Mouse (Mus musculus): ENCODE results near the gene Cd248. TPM values are rescaled to one million over a fixed set of nuclear protein-coding genes. Genes with fewer than 3 reads are reported as not detected.
A peak's percentile ranks its signal among the peaks of the same experiment; 100 is the strongest.
"Not testable (repeated sequence)": the region's sequence is repeated elsewhere in the genome, so short reads cannot be mapped to it uniquely, and the experiment has no call there.

Gene Cd248
- total RNA-seq, 4 experiments from 2014 or later = 5.3 to 6.6 (median 6.1) TPM

- DNase-seq (ENCODE audit: low spot score in 2 of 2) = no peak
These were observed 5.6 kb downstream of the Cd248 start for GRCm38 (mm10) chr19:5073518-5073917.

DNA sequence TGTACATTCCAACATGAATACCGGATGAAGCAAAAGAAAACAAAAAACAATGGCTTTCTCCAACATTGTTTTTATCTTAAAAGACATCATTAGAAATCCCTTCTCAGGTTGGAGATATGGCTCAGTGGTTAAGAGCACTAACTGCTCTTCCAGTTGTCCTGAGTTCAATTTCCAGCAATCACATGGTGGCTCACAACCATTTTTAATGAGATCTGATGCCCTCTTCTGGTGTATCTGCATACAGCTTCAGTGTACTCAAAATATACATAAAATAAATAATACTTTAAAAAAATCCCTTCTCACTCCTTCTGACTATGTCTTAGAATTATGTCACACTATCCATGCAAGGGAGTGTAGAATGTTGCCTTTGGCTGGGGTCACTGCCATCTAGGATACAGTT is 11.4 kb downstream of the Cd248 start:
- no peak for DNase-seq (ENCODE audit: low spot score in 2 of 2)

DNA sequence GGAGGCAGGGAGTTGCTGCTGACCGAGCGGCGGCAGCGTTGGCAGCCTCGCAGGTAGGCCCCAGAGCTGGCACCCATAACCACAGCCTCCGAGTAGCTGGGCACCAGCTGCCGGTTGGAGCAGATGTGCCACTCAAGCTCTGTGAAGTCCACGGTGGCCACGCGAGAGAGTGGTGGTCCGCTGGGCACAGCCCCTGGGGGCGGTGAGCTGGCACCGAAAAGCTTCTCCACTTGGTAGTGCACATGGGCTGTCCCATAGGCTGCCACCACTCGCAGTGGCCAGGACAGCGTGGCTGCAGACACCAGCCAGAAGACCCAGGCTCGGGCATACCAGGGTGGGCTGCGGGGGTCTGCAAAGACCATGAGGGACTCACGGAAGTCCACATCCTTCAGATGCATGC is 14.1 kb downstream of the Cd248 start:
- DNase-seq (ENCODE audit: low spot score in 2 of 2) = no peak

DNA sequence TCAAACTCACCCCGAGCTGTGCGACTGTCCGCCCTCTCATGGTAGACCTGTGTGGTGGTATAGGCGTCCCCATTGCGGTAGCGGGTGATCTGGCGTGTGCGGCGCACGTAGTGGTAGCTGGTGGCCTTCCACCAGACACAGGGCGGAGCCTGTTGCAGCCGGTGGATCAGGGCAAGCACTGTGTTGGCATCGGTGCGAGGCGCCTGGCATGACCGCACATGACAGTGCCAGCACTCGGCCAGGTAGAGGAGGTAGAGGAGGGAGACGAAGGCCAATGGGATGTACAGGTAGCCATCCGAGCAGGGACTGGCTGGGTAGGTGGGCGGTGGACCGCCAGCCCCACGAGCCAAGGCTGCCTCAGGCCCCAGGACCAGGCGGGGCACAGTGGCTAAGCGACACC is 14.7 kb downstream of the Cd248 start:
- no peak for DNase-seq (ENCODE audit: low spot score in 2 of 2)

DNA sequence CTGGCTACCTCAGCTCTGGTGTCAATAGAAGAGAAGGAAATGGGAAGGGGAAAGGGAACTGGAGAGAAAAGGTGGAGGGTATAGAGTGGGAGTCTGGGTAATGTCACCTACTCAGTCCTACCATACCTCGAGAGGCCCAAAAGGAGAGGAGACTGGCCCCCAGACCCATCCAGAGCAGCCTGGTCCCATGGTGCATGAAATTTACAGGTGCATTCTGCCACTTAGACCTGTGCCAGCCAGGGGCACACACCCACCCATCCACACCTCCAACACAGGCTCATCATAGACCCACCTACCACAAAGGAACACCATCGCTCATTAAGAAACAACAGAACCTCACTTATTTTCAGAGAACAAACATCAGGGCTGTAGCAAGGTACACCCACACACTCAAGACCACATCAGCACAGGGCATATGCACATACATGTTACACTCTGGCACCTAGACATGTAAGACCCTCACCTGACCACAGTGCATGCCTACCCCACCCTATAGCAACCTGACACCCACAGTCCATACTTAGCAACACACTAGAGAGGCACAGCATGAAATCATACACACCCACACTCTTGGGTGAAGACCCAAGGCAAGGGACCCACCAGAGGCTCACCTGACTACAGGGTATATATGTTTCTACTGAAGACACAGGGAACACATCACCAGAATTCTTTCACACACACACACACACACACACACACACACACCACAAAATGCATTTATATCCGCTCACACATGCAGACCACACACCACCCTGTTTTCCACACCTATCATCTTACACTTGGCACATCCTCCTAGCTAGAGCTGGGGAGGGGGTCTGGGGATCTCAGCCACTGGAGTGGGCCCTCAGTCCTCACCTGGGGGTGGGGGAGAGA is 16.3 kb downstream of the Cd248 start:
- DNase-seq (ENCODE audit: low spot score in 2 of 2) = no peak

GRCm38 (mm10) chr19:5084834-5085144 is 16.9 kb downstream of the Cd248 start:
- DNase-seq (ENCODE audit: low spot score in 2 of 2) = peak in 1 of 2 experiments; percentile 30

- DNase-seq (ENCODE audit: low spot score in 2 of 2) = peak in 1 of 2 experiments; percentile 25
These were observed 17.4 kb downstream of the Cd248 start, which contains the start of gene Tmem151a for GRCm38 (mm10) chr19:5085145-5085863. Tmem151a (minus strand) TSS chr19:5085531.

GRCm38 (mm10) chr19:5086533-5086932 is 18.7 kb downstream of the Cd248 start:
- not testable (repeated sequence) for DNase-seq (ENCODE audit: low spot score in 2 of 2)

DNA sequence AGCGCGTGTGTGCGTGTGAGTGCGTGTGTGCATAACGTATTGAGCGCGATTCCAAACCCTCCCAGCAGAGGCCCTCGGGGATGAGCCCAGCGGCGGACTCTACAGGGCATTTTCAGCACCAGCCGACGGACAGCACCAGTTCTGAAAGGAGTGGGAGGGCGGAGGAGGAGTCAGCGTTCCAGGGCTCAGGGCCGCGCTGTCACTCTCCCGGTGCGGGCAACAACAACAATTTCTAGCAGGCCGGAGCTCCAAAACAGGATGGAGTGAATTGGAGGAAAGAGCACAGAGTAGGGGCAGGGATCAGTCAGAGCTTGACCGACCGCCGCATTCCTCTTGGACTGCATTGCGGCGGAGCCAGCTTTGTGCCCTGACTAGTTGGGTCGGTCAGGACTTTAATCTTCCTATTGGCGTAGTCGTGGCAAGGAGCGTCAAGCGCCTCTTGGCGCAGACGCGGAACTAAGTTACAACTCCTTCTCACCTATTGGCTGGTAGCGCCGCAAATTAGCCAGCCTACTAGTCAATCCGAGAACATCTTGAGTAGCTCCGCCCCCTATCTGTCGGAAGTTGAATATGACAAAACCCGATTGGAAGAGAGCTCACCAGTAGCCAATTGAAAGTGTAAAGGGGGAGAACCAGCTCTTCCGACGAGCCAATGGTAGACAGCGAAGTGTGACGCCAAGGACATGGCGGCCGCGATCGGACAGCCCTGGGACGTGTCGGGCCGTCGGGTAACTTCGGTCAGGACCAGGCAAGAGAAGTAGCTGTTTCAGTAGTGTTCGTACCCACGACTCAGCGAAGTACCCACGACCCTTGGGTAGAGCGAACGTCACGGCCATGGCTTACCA is 20.2 kb downstream of the Cd248 start, which contains the start of gene Yif1a:
Gene Yif1a, plus strand, starts transcription at position 655 of the 845 bp plus-strand sequence.
- DNase-seq (ENCODE audit: low spot score in 2 of 2) = peak; percentile 80 to 99

DNA sequence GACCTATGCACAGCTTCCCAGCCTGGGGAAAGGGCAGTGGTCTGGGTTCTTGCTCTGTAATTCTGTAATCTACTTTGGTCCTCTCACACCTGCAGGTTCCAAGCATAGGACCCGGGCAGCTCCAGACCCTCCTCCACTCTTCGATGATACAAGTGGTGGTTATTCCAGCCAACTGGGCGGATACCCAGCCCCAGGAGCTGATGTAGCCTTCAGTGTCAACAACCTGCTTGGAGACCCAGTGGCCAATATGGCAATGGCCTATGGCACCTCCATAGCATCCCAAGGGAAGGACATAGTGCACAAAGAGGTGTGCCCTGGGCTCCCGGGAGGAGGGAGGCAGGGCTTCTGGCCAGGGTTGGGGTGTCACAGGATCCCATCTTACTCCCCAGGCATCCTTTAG is 21.4 kb downstream of the Cd248 start:
- DNase-seq (ENCODE audit: low spot score in 2 of 2) = no peak

GRCm38 (mm10) chr19:5092083-5092482 is 24.2 kb downstream of the Cd248 start:
- no peak for DNase-seq (ENCODE audit: low spot score in 2 of 2)

- no peak for DNase-seq (ENCODE audit: low spot score in 2 of 2)
These were observed 25.8 kb downstream of the Cd248 start for GRCm38 (mm10) chr19:5093481-5094242.

GRCm38 (mm10) chr19:5094243-5094632 is 26.4 kb downstream of the Cd248 start:
- DNase-seq (ENCODE audit: low spot score in 2 of 2) = peak; percentile 97

- no peak for DNase-seq (ENCODE audit: low spot score in 2 of 2)
These were observed 27.0 kb downstream of the Cd248 start for GRCm38 (mm10) chr19:5094746-5095417.

GRCm38 (mm10) chr19:5095887-5096474 is 28.1 kb downstream of the Cd248 start:
- DNase-seq (ENCODE audit: low spot score in 2 of 2) = no peak

DNA sequence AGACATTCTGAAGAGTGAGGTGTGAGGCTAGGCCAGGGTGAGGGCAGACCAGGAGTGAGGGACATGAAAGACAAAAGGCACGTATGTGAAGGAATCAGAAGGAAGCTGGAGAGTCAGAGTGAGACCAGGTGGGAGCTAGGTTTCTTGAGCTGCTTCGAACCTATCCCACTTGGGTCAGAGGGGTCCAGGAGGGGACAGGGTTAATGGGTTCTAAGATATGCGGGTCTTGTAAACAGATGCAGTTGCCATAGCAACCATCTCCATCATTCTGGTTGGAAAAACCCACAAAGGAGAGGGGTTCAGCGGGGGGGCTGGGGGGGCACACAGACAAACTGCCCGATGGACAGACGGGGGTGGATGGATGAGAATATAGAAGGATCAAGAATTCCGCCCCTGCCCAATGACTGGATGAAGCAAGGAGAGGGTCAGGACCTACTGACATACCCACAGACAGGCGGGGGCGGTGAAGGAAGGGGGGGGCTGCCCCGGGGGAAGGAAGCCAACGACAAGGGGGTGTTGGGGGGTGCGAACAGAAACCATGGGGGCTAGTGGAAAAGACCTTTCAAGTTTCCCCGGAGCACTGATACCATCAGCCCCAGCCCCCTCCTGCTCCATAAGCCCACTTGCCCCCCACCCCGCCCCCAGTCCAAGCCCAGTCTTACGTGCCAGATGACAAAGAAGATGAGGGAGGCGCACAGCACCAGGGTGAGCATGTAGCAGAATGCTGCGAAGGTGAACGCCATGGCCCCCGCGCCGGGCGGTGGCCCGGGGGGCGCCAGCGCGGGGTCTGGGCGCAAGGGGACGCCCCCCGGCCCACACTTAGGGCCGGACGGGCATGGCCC is 29.9 kb downstream of the Cd248 start:
- DNase-seq (ENCODE audit: low spot score in 2 of 2) = no peak

DNA sequence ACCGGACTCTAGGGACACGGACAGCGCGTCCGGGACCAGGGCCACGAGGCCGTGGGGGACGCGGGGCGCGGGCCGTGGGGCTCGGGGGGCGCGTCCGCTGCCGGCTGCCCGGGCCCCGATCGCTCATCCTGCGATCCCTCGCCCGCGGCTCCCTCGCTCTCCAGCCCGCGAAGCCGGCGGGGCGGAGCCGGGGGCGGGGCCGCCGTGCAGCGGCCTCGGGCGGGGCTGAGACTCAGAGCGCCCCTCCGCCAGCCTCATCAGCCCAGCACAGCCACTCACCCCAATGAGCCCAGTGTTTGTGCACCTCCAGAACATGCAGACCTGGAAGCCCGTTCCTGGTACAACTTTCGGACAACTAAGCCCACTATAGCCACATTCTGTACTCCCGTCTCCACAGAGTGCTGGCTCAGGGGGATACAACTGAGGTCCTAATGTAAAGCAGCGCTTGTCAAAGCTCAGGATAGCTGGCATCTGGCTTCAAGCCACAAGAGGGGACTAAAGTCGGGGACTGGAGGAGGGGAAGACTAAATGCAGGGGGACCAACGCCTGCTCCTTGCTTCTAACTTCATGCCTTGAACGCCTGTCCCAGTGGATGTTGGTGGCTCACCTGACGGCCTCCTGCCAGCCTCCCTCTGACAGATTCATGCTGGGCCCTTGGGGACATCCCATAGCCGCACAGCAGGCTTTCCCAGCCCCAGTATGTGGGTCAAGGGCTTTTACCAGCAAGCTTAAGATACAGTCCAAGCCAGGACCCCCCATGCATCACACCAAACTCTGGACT is 30.7 kb downstream of the Cd248 start, which contains the start of gene Cnih2:
Gene Cnih2, minus strand, starts transcription at position 159 of the 781 bp plus-strand sequence.
- no peak for DNase-seq (ENCODE audit: low spot score in 2 of 2)

- no peak for DNase-seq (ENCODE audit: low spot score in 2 of 2)
These were observed 38.2 kb downstream of the Cd248 start for GRCm38 (mm10) chr19:5106074-5106473.
